Mouse (Mus musculus) natural killer cell, adult 2 months (primary cell): ENCODE data around the gene Il17a.
A peak's percentile ranks its signal among the peaks of the same experiment; 100 is the strongest.
"Not testable (repeated sequence)": the region's sequence is repeated elsewhere in the genome, so short reads cannot be mapped to it uniquely, and the experiment has no call there.

Experiments
- DNase-seq, 2 experiments: peaks; one replicate each; pipeline ENCODE4 v3.0.0; 2022; ENCODE audit warnings: low spot score in 2 of 2

Il17a gene

GRCm38 (mm10) chr1:20730903-20731302 lies at the start of gene Il17a:
Gene Il17a (plus strand): TSS chr1:20730905.
- no peak for DNase-seq

GRCm38 (mm10) chr1:20682849-20683248 lies 47.9 kb upstream of the Il17a start:
- no peak for DNase-seq

GRCm38 (mm10) chr1:20683386-20683785 lies 47.3 kb upstream of the Il17a start:
- DNase-seq, result no peak

- no peak for DNase-seq
Observed at GRCm38 (mm10) chr1:20683853-20684252, 46.9 kb upstream of the Il17a start.

- DNase-seq, result no peak
Observed at GRCm38 (mm10) chr1:20684403-20684802, 46.3 kb upstream of the Il17a start.

- DNase-seq, result no peak
Observed at GRCm38 (mm10) chr1:20685393-20685792, 45.3 kb upstream of the Il17a start.

- DNase-seq, result no peak
Observed at GRCm38 (mm10) chr1:20685907-20686306, 44.8 kb upstream of the Il17a start.

- DNase-seq, result no peak
Observed at GRCm38 (mm10) chr1:20691336-20691735, 39.4 kb upstream of the Il17a start.

- DNase-seq, result no peak
Observed at GRCm38 (mm10) chr1:20693634-20694313, 36.9 kb upstream of the Il17a start.

GRCm38 (mm10) chr1:20700011-20700410 lies 30.7 kb upstream of the Il17a start:
- no peak for DNase-seq

- DNase-seq, result no peak
Observed at GRCm38 (mm10) chr1:20736572-20736971, 5.9 kb downstream of the Il17a start.

- no peak for DNase-seq
Observed at GRCm38 (mm10) chr1:20738483-20738882, 7.8 kb downstream of the Il17a start.

- DNase-seq, result no peak
Observed at GRCm38 (mm10) chr1:20740496-20740998, 9.8 kb downstream of the Il17a start.

GRCm38 (mm10) chr1:20754439-20754838 lies 23.7 kb downstream of the Il17a start:
- no peak for DNase-seq

GRCm38 (mm10) chr1:20757586-20757985 lies 26.9 kb downstream of the Il17a start:
- DNase-seq, result no peak

- DNase-seq, result no peak
Observed at GRCm38 (mm10) chr1:20759799-20760198, 29.1 kb downstream of the Il17a start.

GRCm38 (mm10) chr1:20760331-20760730 lies 29.6 kb downstream of the Il17a start:
- no peak for DNase-seq

- DNase-seq, result no peak
Observed at GRCm38 (mm10) chr1:20761411-20761810, 30.7 kb downstream of the Il17a start.

- DNase-seq, result peak; percentile 14 to 45
Observed at GRCm38 (mm10) chr1:20766526-20766925, 35.8 kb downstream of the Il17a start.

GRCm38 (mm10) chr1:20774026-20774730 lies 43.5 kb downstream of the Il17a start:
- DNase-seq, result not testable (repeated sequence)

GRCm38 (mm10) chr1:20778366-20778765 lies 47.7 kb downstream of the Il17a start:
- DNase-seq, result no peak
